Mouse (Mus musculus): ENCODE data around the gene Mrpl48.

GRCm38 (mm10) chr7:100593349-100593748 is 14.8 kb downstream of the Mrpl48 start:
- TF ChIP-seq CTCF (IDR thresholded peaks at IDR 0.05; ENCODE audit: borderline replicate concordance, insufficient read depth, low read depth, low read length) (no peak), POLR2A (IDR thresholded peaks at IDR 0.05; ENCODE audit: borderline replicate concordance, insufficient read depth, low read length) (no peak)

Data from cerebellum, adult 2 months (tissue).